Mouse (Mus musculus) olfactory bulb, adult 2 months (tissue): ENCODE data around the gene Smox.

Experiments used
- CTCF ChIP-seq: fragments of 200-500 bp; IDR thresholded peaks from 2 replicates; pipeline ENCODE4 v1.5.1; 2012; ENCODE audit warnings: low read depth, mild to moderate bottlenecking, low read length, moderate library complexity; ENCODE audit not compliant: insufficient read depth
- POLR2A ChIP-seq: fragments of 200-500 bp; IDR thresholded peaks from 2 replicates; pipeline ENCODE4 v1.6.1; 2012; ENCODE audit warnings: mild to moderate bottlenecking, low read depth, low read length, moderate library complexity; ENCODE audit not compliant: insufficient read depth

DNA sequence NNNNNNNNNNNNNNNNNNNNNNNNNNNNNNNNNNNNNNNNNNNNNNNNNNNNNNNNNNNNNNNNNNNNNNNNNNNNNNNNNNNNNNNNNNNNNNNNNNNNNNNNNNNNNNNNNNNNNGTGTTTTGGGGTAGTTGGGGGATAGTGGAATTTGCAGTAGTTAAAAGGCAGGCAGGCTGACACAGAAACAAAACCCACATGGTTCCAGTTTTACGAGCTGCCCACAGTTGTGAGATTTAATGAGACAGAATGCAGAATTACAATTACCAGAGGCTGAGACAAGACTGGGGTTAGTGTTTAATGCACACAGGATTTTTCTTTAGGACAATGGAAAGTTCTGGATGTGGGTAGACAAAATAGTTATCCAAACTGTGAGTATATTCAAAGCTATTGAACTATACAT lies 9.6 kb upstream of the Smox start:
- no peak for TF ChIP-seq CTCF
- TF ChIP-seq POLR2A, result no peak
